Mouse (Mus musculus): ENCODE measurements at regions not wholly inside any gene's neighbourhood (a gene's known extent, or its start where the extent isn't known, plus 50 kb on each side); places are given as distances from the start of the nearest gene placed in this dataset.

DNA sequence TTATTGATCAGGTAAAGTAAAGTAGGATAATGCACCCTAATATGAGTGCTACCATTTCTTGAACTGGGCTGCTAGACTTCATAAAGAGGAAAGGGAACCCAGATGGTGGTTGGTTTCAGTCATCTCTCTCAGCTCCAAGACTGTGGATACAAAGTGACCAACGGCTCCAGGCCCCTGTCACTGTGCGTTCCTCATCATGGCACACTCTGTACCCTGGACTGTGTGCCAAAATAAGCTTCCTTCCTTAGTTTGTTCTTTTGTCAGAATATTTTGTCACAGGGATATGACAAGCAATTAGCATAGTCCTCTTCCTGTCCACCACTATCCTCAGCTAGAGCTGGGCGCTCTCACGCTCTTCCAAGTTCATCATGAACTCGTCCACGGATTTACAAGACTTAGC lies 620.9 kb downstream of the Tox3 start:
- H3K36me3 ChIP-seq (replicated peaks; ENCODE audit: control insufficient read depth, insufficient read depth, low read length), result no peaks in the 10 kb centered on the region
- TF ChIP-seq CTCF (IDR thresholded peaks at IDR 0.05; ENCODE audit: low read depth), result no peak
- WGBS, result 83% methylated on average over 6 of the region's 6 CpGs
- no peak for DNase-seq (ENCODE audit: low spot score)
- H3K27ac ChIP-seq (ENCODE audit: low read depth), result no peak overlapping the region
- H3K9ac ChIP-seq (replicated peaks; ENCODE audit: low read depth, low read length), result no peak overlapping the region
- H3K27me3 ChIP-seq (ENCODE audit: control insufficient read depth, insufficient read depth, low read length), result no peaks in the 10 kb centered on the region
- H3K4me1 ChIP-seq (ENCODE audit: control insufficient read depth, insufficient read depth), result peaks cover 5% of the 10 kb centered on the region; the same call in 1 of the 2 replicates
- H3K9me3 ChIP-seq (replicated peaks; ENCODE audit: control insufficient read depth, low read length), result no peaks in the 10 kb centered on the region
- H3K4me2 ChIP-seq (ENCODE audit: low read depth, low read length), result no peak overlapping the region
- ATAC-seq (ENCODE audit: insufficient read depth, low read depth), result no peak
- no peak overlapping the region for H3K4me3 ChIP-seq (ENCODE audit: low read depth, low read length)

DNA sequence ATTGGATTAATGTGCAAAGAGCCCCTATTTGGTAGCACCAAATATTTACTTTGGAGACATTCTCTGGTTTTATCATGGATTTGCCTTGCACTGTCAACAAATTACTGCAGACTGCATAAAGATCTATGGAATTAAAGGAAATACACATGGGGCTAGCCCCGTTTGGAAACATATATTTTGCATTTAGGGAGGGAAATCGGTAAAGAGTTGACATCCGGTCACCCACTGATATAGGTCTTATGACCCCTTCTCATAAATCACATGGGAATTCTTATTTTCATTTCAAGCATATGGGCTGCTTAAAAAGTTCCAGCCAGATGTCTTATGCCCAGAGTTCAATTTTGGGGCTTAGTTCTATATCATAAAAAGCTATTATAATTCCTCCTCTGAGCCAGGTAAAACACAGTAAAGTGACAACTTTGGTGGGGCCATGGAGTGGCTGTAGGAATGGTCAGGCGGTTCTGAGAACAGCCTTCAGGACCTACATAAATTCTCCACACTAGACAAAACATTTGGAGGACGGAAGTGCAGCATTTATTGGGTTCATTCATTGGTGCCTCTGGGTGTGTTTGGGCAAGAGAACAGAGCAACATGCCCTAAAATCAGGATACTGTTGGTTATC lies 626.3 kb downstream of the Tox3 start:
- H3K27me3 ChIP-seq (ENCODE audit: control insufficient read depth, insufficient read depth, low read length), result no peaks in the 10 kb centered on the region
- peaks cover 5% of the 10 kb centered on the region; the same call in 1 of the 2 replicates for H3K4me1 ChIP-seq (ENCODE audit: control insufficient read depth, insufficient read depth)
- WGBS, result 75% methylated on average over 5 of the region's 5 CpGs
- no peak overlapping the region for H3K4me3 ChIP-seq (ENCODE audit: low read depth, low read length)
- no peak for DNase-seq (ENCODE audit: low spot score)
- no peaks in the 10 kb centered on the region for H3K36me3 ChIP-seq (replicated peaks; ENCODE audit: control insufficient read depth, insufficient read depth, low read length)
- H3K27ac ChIP-seq (ENCODE audit: low read depth), result no peak overlapping the region
- H3K4me2 ChIP-seq (ENCODE audit: low read depth, low read length), result no peak overlapping the region
- no peaks in the 10 kb centered on the region for H3K9me3 ChIP-seq (replicated peaks; ENCODE audit: control insufficient read depth, low read length)
- H3K9ac ChIP-seq (replicated peaks; ENCODE audit: low read depth, low read length), result no peak overlapping the region
- ATAC-seq (ENCODE audit: insufficient read depth, low read depth), result no peak
- TF ChIP-seq CTCF (IDR thresholded peaks at IDR 0.05; ENCODE audit: low read depth), result no peak
- no peak for TF ChIP-seq EP300 (IDR thresholded peaks at IDR 0.05; ENCODE audit: low read depth)

DNA sequence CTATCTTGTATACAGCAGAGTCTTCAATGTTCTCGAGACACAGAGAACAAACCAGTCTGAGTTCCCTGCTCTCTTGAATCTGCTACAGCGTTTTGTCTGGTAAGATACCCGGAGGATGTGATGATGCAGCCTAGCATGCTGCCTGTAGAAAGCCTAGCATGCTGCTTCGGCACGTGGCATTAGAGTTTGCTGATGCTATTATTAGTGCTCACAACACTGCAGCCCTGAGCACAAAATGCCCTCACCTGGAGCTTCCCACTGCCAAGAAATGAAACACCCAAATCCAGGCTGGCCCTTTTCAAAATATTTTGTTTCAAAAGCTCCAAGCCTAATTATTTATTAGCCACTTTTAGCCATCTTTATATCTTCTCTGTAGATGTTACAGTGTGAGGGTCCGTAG lies 634.3 kb downstream of the Tox3 start:
- DNase-seq (ENCODE audit: low spot score) (peak; percentile 55), ATAC-seq (ENCODE audit: insufficient read depth, low read depth) (peak; percentile 79)
- H3K9ac ChIP-seq (replicated peaks; ENCODE audit: low read depth, low read length), result no peak overlapping the region
- no peak overlapping the region for H3K27ac ChIP-seq (ENCODE audit: low read depth)
- no peaks in the 10 kb centered on the region for H3K36me3 ChIP-seq (replicated peaks; ENCODE audit: control insufficient read depth, insufficient read depth, low read length)
- TF ChIP-seq CTCF (IDR thresholded peaks at IDR 0.05; ENCODE audit: low read depth) (no peak), EP300 (IDR thresholded peaks at IDR 0.05; ENCODE audit: low read depth) (no peak)
- peaks cover 10% of the 10 kb centered on the region for H3K4me1 ChIP-seq (ENCODE audit: control insufficient read depth, insufficient read depth)
- H3K4me3 ChIP-seq (ENCODE audit: low read depth, low read length), result no peak overlapping the region
- no peaks in the 10 kb centered on the region for H3K9me3 ChIP-seq (replicated peaks; ENCODE audit: control insufficient read depth, low read length)
- H3K27me3 ChIP-seq (ENCODE audit: control insufficient read depth, insufficient read depth, low read length), result no peaks in the 10 kb centered on the region
- whole genome bisulfite sequencing, result 25% methylated on average over 6 of the region's 6 CpGs
- peak overlapping the region; percentile 21; the same call in 1 of the 2 replicates for H3K4me2 ChIP-seq (ENCODE audit: low read depth, low read length)

DNA sequence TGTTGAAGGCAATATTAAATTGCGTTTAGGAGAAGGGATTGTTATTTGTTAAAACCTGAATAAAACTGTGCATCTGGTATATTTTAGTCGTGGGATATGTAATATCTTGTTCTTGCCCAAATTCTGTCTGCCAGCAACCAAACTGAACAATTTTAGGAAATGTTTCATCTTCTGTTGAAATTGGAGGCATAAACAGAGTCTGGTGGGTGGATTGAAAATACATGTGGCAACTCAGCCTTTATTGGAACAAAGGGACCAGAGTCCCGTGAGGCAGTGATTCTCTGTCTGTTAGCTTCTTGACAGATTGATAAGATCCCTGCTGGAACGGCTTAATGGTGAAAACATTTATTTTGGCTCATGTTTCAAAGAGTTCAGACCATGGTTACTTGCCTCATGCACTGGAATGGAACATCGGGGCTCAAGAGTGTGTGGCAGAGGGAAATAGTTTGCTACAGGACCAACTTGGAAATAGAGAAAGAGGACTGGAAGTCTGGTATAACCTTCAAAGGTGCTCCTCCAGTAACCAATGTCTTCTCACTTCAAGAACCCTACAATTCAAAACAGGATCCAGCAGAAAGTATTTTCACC lies 640.7 kb downstream of the Tox3 start:
- Histone ChIP-seq H3K9ac (replicated peaks; ENCODE audit: low read depth, low read length) (no peak overlapping the region), H3K27me3 (ENCODE audit: control insufficient read depth, insufficient read depth, low read length) (no peaks in the 10 kb centered on the region), H3K36me3 (replicated peaks; ENCODE audit: control insufficient read depth, insufficient read depth, low read length) (no peaks in the 10 kb centered on the region), H3K4me3 (ENCODE audit: low read depth, low read length) (no peak overlapping the region), H3K9me3 (replicated peaks; ENCODE audit: control insufficient read depth, low read length) (no peaks in the 10 kb centered on the region), H3K4me2 (ENCODE audit: low read depth, low read length) (no peak overlapping the region), H3K27ac (ENCODE audit: low read depth) (no peak overlapping the region), H3K4me1 (ENCODE audit: control insufficient read depth, insufficient read depth) (no peaks in the 10 kb centered on the region)
- no peak for TF ChIP-seq EP300 (IDR thresholded peaks at IDR 0.05; ENCODE audit: low read depth)
- TF ChIP-seq CTCF (IDR thresholded peaks at IDR 0.05; ENCODE audit: low read depth), result no peak
- DNase-seq (ENCODE audit: low spot score) (no peak), ATAC-seq (ENCODE audit: insufficient read depth, low read depth) (no peak)
- WGBS, result 39% methylated on average over 5 of the region's 5 CpGs

DNA sequence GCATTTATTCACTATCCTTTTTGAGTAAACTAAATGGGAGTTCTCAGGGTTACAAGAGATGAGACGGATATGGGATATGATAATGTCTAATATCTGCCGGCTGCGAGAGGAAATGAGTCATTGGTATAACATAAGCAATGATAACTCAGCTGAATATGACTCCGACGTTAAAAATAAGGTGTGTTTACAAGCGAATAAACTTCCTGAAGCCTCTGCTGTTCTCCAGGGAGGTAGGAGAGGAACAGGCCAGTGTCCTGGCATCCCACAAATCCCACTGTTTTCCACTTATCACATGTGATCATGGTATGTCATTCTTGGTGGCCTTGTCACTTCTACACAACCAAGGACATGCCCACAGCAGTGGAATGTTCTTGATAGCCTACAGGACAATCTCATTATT lies 641.7 kb upstream of the Sall1 start:
- ATAC-seq (ENCODE audit: insufficient read depth, low read depth), result no peak
- TF ChIP-seq EP300 (IDR thresholded peaks at IDR 0.05; ENCODE audit: low read depth) (no peak), CTCF (IDR thresholded peaks at IDR 0.05; ENCODE audit: low read depth) (no peak)
- no peak overlapping the region for H3K9ac ChIP-seq (replicated peaks; ENCODE audit: low read depth, low read length)

DNA sequence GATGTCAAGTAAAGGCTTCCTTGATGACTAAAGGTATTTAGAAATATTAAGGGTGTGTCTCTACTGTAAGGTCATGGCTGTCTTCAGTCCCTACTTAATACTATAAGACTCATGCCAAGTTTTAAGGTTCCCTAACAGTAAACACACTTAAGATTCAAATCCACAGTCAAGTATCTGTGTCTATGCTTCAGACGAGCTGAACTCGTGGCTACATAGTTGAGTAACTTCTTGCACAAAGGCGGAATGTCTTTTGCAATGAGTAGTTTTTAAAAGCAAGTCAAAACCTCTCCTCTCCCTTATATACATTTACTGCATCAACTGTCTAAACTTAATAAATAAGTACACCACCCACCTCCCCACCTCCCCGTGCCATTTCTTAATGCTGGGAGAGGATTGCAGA lies 637.0 kb upstream of the Sall1 start:
- H3K27ac ChIP-seq (ENCODE audit: low read depth), result no peak overlapping the region
- H3K9me3 ChIP-seq (replicated peaks; ENCODE audit: control insufficient read depth, low read length), result no peaks in the 10 kb centered on the region
- H3K9ac ChIP-seq (replicated peaks; ENCODE audit: low read depth, low read length), result no peak overlapping the region
- no peak for TF ChIP-seq CTCF (IDR thresholded peaks at IDR 0.05; ENCODE audit: low read depth)
- no peak for TF ChIP-seq EP300 (IDR thresholded peaks at IDR 0.05; ENCODE audit: low read depth)
- no peak overlapping the region for H3K4me2 ChIP-seq (ENCODE audit: low read depth, low read length)
- no peaks in the 10 kb centered on the region for H3K36me3 ChIP-seq (replicated peaks; ENCODE audit: control insufficient read depth, insufficient read depth, low read length)
- 78% methylated on average over 4 of the region's 4 CpGs for WGBS
- H3K4me1 ChIP-seq (ENCODE audit: control insufficient read depth, insufficient read depth), result no peaks in the 10 kb centered on the region
- no peaks in the 10 kb centered on the region for H3K27me3 ChIP-seq (ENCODE audit: control insufficient read depth, insufficient read depth, low read length)
- no peak for DNase-seq (ENCODE audit: low spot score)
- ATAC-seq (ENCODE audit: insufficient read depth, low read depth), result no peak
- no peak overlapping the region for H3K4me3 ChIP-seq (ENCODE audit: low read depth, low read length)

More for the DNA sequence above, 641.7 kb upstream of the Sall1 start:
- Histone ChIP-seq H3K9me3 (replicated peaks; ENCODE audit: control insufficient read depth, low read length) (0 out of 2 replicates have a peak, but pooled peaks cover 5% of the 10 kb centered on the region), H3K4me3 (ENCODE audit: low read depth, low read length) (no peak overlapping the region), H3K36me3 (replicated peaks; ENCODE audit: control insufficient read depth, insufficient read depth, low read length) (no peaks in the 10 kb centered on the region), H3K4me2 (ENCODE audit: low read depth, low read length) (no peak overlapping the region), H3K27me3 (ENCODE audit: control insufficient read depth, insufficient read depth, low read length) (no peaks in the 10 kb centered on the region), H3K4me1 (ENCODE audit: control insufficient read depth, insufficient read depth) (no peaks in the 10 kb centered on the region), H3K27ac (ENCODE audit: low read depth) (no peak overlapping the region)
- 63% methylated on average over 6 of the region's 6 CpGs for WGBS
- no peak for DNase-seq (ENCODE audit: low spot score)

Data from heart, postnatal 0 days (tissue).